Mouse (Mus musculus) hindbrain, embryonic 11.5 days (tissue): ENCODE data around the gene Gm49394. TPM values are rescaled to one million over a fixed set of nuclear protein-coding genes. Genes with fewer than 3 reads are reported as not detected.

Experiments used
- ATAC-seq: fragments of 200-750 bp; cut with Nextera tagmentation; 2 replicates; pipeline ENCODE4 v1.8.0; 2017; ENCODE audit warnings: mild to moderate bottlenecking, moderate TSS enrichment, moderate library complexity; ENCODE audit not compliant: low FRiP score
- DNase-seq: peaks from one replicate; pipeline ENCODE4 v3.0.0-alpha.2; 2015; ENCODE audit warnings: low spot score
- H3K27ac ChIP-seq: fragments of 300-500 bp; sonication (generic); 2 replicates; pipeline ENCODE4 v1.5.1; 2014; ENCODE audit warnings: mild to moderate bottlenecking, low read depth, low read length
- H3K27me3 ChIP-seq: fragments of 300-500 bp; sonication (generic); 2 replicates; pipeline ENCODE4 v1.6.1; 2014; ENCODE audit warnings: mild to moderate bottlenecking, low read length, moderate library complexity, mixed read lengths; ENCODE audit not compliant: control insufficient read depth, insufficient read depth
- H3K36me3 ChIP-seq: fragments of 300-500 bp; sonication (generic); 2 replicates; pipeline ENCODE4 v1.6.1; 2014; ENCODE audit warnings: mild to moderate bottlenecking, low read length, moderate library complexity, mixed read lengths; ENCODE audit not compliant: control insufficient read depth, insufficient read depth
- H3K4me1 ChIP-seq: fragments of 300-500 bp; sonication (generic); replicated peaks from 2 replicates; pipeline ENCODE4 v1.6.1; 2014; ENCODE audit warnings: low read length, mixed read lengths; ENCODE audit not compliant: control insufficient read depth, insufficient read depth
- H3K4me2 ChIP-seq: fragments of 300-500 bp; sonication (generic); replicated peaks from 2 replicates; pipeline ENCODE4 v1.6.1; 2014; ENCODE audit warnings: mild to moderate bottlenecking, low read depth, low read length
- H3K4me3 ChIP-seq: fragments of 300-500 bp; sonication (generic); 2 replicates; pipeline ENCODE4 v1.5.1; 2014; ENCODE audit warnings: low read depth, low read length
- H3K9ac ChIP-seq: fragments of 300-500 bp; sonication (generic); 2 replicates; pipeline ENCODE4 v1.6.1; 2014; ENCODE audit warnings: low read depth, low read length
- H3K9me3 ChIP-seq: fragments of 300-500 bp; sonication (generic); 2 replicates; pipeline ENCODE4 v1.6.1; 2016; ENCODE audit warnings: low read length; ENCODE audit not compliant: control insufficient read depth
- WGBS: fragments of 180-500 bp; shearing (Covaris S2); extraction: QIAGEN DNeasy Blood & Tissue Kit; methylation state at CpG from one replicate; pipeline ENCODE4 v1.1.7; 2014; 5-methylcytosine and 5-hydroxymethylcytosine counted together
- polyA plus RNA-seq: library from polyadenylated mRNA; unstranded; fragments of >200 nt; fragmentation: Nextera tagmentation; extraction: Ambion mirVana; gene quantifications from 2 replicates; pipeline ENCODE4 v1.2.1, GENCODE M21; 2014

The Gm49394 gene
- polyA plus RNA-seq, 1 experiment from 2014 or later: not detected

GRCm38 (mm10) chr7:142656055-142656454 lies 13.7 kb downstream of the Gm49394 start:
- Histone ChIP-seq H3K9me3 (no peaks in the 10 kb centered on the region), H3K4me1 (peaks cover 26% of the 10 kb centered on the region), H3K4me2 (no peak overlapping the region; the same call in 1 of the 2 replicates), H3K27me3 (peaks cover 82% of the 10 kb centered on the region), H3K9ac (no peak overlapping the region), H3K36me3 (no peaks in the 10 kb centered on the region), H3K4me3 (no peak overlapping the region), H3K27ac (no peak overlapping the region)
- WGBS: 29% methylated on average over 4 of the region's 4 CpGs
- peak; percentile 33 for DNase-seq
- no peak for ATAC-seq

DNA sequence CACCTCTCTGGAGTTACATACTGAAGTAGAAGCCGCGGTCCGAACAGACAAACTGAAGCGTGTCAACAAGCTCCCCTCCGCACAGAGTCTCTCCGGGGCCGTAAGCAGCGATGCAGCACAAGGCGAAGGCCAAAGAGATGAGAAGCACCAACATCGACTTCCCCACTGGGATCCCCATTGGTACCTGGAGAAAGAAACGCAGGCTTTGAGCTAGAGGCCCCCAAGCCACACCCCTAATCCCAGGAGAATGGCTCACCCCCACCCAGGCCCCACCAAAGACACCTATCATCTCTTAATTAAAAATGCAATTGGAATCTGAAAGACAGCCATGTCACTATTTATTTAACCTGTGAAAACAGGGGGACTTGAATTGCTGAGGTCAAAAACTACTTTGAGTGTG lies 14.1 kb downstream of the Gm49394 start:
- Histone ChIP-seq H3K4me1 (peaks cover 26% of the 10 kb centered on the region), H3K36me3 (no peaks in the 10 kb centered on the region), H3K27ac (no peak overlapping the region), H3K9me3 (no peaks in the 10 kb centered on the region), H3K27me3 (peaks cover 77% of the 10 kb centered on the region), H3K4me2 (no peak overlapping the region; the same call in 1 of the 2 replicates), H3K4me3 (peak overlapping the region; percentile 9; the same call in 1 of the 2 replicates), H3K9ac (no peak overlapping the region)
- DNase-seq (no peak), ATAC-seq (no peak)
- WGBS: 7% methylated on average over 11 of the region's 11 CpGs

DNA sequence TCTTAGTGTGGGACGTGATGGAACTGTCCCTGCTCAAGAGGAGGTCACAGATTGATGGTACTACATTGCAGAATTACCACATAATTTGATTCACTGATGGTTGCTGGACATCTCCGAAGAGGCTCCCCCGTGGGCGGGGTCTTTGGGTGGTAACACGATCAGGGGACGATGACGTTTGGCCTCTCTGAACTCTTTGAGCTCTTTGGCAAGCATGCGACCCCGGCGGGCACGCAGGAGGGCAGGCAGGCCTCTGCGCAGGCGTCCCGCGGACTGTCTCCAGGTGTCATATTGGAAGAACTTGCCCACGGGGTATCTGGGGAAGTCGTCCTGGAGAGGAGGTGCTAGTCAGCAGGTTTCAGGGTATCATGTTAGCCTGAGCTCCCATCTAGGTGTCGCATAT lies 16.0 kb downstream of the Gm49394 start:
- Histone ChIP-seq H3K9me3 (no peaks in the 10 kb centered on the region), H3K4me2 (no peak overlapping the region), H3K4me1 (peaks cover 11% of the 10 kb centered on the region), H3K9ac (no peak overlapping the region), H3K36me3 (no peaks in the 10 kb centered on the region), H3K27ac (no peak overlapping the region), H3K27me3 (peaks cover 58% of the 10 kb centered on the region), H3K4me3 (no peak overlapping the region)
- WGBS: 7% methylated on average over 18 of the region's 18 CpGs
- ATAC-seq (no peak), DNase-seq (peak; percentile 28)

- Histone ChIP-seq H3K4me2 (no peak overlapping the region), H3K36me3 (no peaks in the 10 kb centered on the region), H3K27ac (no peak overlapping the region), H3K4me1 (no peaks in the 10 kb centered on the region), H3K9me3 (no peaks in the 10 kb centered on the region), H3K9ac (no peak overlapping the region), H3K27me3 (no peaks in the 10 kb centered on the region), H3K4me3 (no peak overlapping the region)
- DNase-seq (no peak), ATAC-seq (no peak)
- 33% methylated on average over 6 of the region's 6 CpGs for WGBS
These were observed 23.1 kb downstream of the Gm49394 start for GRCm38 (mm10) chr7:142646676-142647075.

- no peak for DNase-seq
- Histone ChIP-seq H3K9ac (no peak overlapping the region), H3K4me2 (no peak overlapping the region), H3K27ac (no peak overlapping the region), H3K27me3 (no peaks in the 10 kb centered on the region), H3K36me3 (no peaks in the 10 kb centered on the region), H3K4me3 (no peak overlapping the region), H3K4me1 (no peaks in the 10 kb centered on the region), H3K9me3 (no peaks in the 10 kb centered on the region)
- no peak for ATAC-seq
- 47% methylated on average over 5 of the region's 5 CpGs for WGBS
These were observed 24.7 kb downstream of the Gm49394 start for GRCm38 (mm10) chr7:142645045-142645444.

GRCm38 (mm10) chr7:142636178-142636577 lies 33.6 kb downstream of the Gm49394 start:
- no peaks in the 10 kb centered on the region for H3K9me3 ChIP-seq
- no peak for DNase-seq
- H3K4me1 ChIP-seq: no peaks in the 10 kb centered on the region
- no peak overlapping the region for H3K27ac ChIP-seq
- H3K9ac ChIP-seq: no peak overlapping the region
- no peak overlapping the region for H3K4me3 ChIP-seq
- H3K27me3 ChIP-seq: no peaks in the 10 kb centered on the region
- H3K36me3 ChIP-seq: no peaks in the 10 kb centered on the region
- no peak overlapping the region for H3K4me2 ChIP-seq
- no peak for ATAC-seq

DNA sequence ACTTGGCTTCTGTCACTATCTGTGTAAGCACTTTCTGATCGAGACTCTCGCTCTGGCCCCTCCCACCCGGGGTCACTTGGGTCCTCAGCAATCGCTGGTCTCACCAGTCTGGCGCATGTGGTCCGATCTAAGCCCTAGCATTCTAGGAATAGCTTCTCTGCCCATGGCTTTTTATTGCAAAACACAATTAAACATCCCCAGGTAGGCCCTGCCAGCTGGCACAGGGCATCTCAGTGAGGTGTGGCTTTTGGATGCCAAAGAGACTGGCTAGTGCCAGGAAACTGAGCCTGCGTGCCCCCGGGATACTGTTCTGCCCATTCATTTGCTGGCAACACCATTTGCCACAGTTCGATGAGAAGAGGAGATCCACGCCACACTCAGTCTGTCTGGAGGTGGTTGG lies 39.1 kb downstream of the Gm49394 start:
- Histone ChIP-seq H3K27ac (no peak overlapping the region), H3K9ac (no peak overlapping the region), H3K27me3 (no peaks in the 10 kb centered on the region), H3K9me3 (no peaks in the 10 kb centered on the region), H3K4me1 (no peaks in the 10 kb centered on the region), H3K4me2 (no peak overlapping the region), H3K4me3 (no peak overlapping the region), H3K36me3 (no peaks in the 10 kb centered on the region)
- no peak for ATAC-seq
- 89% methylated on average over 10 of the region's 10 CpGs for WGBS
- no peak for DNase-seq

GRCm38 (mm10) chr7:142629806-142630205 lies 39.9 kb downstream of the Gm49394 start:
- 86% methylated on average over 6 of the region's 6 CpGs for WGBS
- Histone ChIP-seq H3K4me1 (no peaks in the 10 kb centered on the region), H3K9ac (no peak overlapping the region), H3K27me3 (no peaks in the 10 kb centered on the region), H3K27ac (no peak overlapping the region), H3K36me3 (no peaks in the 10 kb centered on the region), H3K4me3 (no peak overlapping the region), H3K9me3 (no peaks in the 10 kb centered on the region), H3K4me2 (no peak overlapping the region)
- DNase-seq (no peak), ATAC-seq (no peak)

GRCm38 (mm10) chr7:142622180-142622579 lies 47.6 kb downstream of the Gm49394 start:
- WGBS: 78% methylated on average over 4 of the region's 4 CpGs
- Histone ChIP-seq H3K4me1 (no peaks in the 10 kb centered on the region), H3K9ac (no peak overlapping the region), H3K36me3 (no peaks in the 10 kb centered on the region), H3K4me2 (no peak overlapping the region), H3K27ac (no peak overlapping the region), H3K4me3 (no peak overlapping the region), H3K27me3 (no peaks in the 10 kb centered on the region), H3K9me3 (no peaks in the 10 kb centered on the region)
- ATAC-seq (no peak), DNase-seq (no peak)
